Mouse (Mus musculus): Measurements from ENCODE around the gene St5. TPM values are rescaled to one million over a fixed set of nuclear protein-coding genes. Genes with fewer than 3 reads are reported as not detected.

The St5 gene
- 1.0 TPM for polyA plus RNA-seq (2017; shearing (Covaris generic))

DNA sequence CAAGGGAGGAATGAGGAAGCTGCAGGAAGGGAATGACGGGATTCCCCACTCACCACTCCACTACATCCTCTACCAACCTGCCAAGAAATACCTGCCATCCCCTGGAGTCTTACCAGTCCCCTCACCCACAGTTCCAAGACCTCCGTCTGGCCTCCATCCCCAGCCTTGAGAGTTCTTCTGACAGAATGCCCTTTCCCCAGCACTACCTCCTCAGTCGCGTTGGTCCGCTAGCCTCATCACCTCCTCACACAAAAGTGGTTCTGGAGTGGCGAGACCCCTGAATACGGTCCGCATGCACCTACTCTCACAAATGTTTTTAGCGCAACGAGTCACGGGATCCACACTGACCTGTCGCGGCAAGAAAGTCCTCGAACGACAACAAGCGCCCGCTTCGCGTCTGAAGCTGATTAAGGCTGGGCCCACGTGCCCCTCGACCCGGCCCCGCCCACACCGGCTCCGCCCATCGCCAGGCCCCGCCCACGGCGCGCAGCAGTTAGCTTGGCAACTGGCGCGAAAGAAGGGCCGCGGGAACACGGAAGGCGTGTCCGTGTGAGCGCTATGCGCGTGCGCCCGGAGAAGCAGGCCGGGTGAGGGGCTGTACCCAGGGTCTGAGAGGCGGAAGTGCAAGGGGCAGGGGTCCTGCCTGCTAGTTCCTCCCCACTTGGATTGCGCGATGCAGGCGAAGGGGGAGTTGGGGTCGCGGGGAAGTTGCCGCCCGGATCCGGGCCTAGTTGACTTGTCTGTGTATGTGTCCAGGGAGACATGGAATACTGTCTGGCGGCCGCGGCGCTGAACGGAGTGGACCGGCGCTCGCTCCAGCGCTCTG lies at the start of gene St5, which contains the start of gene Akip1:
Gene St5, minus strand, starts transcription at position 416 of the 826 bp plus-strand sequence.
Gene Akip1, plus strand, starts transcription at position 501 of the 826 bp plus-strand sequence.

DNA sequence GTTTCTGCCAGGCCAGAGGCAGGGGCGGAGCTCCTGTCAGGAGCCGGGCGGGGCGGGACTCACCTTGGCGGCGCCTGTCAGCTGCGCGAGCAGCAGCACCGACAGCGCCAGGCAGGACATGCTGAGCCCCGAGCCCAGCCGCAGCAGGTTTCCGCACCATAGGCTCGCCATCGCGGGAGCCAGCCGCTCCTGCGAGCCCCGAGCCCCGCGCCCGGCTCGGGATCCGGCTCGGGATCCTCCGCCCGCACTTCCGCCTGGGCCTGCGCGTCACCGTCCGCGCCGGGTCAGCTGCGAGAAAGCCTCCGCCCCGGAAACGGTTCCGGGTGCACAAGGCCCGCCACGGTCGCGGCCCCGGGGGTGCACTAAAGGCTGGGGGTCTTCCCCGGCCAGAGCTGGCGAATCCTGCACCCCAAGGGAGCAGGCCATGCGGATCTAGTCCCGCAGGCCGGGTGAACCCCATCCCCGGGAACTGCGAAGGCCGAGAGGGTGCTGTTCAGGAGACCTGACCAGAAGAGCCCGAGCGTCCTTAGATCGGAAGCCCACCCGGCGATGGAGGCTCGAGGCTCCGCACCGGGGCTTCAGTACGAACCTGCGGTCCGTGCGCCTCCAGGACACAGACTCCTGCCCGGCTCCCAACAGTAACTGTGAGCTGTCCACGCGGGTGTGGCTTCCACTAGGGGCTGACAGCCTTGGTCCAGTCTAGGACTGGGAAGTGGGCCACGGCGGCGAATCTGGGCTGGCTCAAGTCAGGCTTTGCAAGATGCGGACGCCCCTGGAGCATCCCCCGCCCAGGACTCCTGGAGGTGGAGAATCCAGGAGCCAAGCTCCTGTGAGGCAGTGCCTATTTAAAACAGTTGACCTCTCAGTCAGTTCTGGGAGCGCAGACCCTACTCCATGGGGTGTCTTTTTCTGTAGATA lies 48.9 kb upstream of the St5 start, which contains the start of gene Tmem9b:
Gene Tmem9b, minus strand, starts transcription at position 868 of the 918 bp plus-strand sequence.

DNA sequence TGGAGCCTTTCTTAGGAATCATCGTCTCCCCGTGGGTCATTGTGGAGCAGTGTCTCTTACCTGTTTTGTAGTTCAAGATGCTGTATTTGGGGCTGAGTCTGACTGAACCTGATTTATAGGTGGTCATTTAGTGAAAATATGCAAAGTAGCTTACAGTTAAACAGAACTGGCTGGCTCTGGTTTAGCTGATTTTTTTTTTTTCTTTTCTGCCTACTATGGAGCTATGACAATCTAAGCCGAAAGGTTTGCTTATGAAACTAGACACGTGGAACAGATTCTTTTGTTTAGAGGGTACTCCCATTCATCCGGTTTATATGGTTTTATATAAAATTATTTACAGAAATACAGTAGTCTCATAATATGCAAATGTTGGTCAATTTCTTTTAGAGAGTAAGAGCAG lies 28.2 kb upstream of the St5 start, which contains the start of gene Ascl3:
Gene Ascl3, minus strand, starts transcription at position 101 of the 400 bp plus-strand sequence.

DNA sequence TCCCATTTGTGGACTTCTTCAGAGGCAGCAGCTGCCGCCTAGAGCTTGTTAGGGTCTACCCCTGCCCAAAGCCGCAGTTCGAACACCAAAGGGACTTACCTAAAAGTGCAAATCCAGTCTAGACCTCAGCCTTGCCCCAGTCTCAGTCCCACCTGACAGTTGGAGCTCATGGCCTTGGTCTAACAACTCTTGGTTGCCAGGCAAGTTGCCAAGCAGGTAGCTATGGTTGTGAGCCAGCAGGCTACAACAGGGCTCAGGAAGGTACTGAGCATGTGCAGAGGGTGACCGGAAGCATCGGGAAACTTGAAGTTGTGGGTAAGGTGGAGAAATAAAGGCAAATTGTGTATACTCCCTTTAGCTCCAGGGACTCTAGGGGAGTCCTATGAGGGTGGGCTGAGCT lies 20.3 kb upstream of the St5 start, which contains the start of gene BC051019:
Gene BC051019, minus strand, starts transcription at position 154 of the 400 bp plus-strand sequence.

DNA sequence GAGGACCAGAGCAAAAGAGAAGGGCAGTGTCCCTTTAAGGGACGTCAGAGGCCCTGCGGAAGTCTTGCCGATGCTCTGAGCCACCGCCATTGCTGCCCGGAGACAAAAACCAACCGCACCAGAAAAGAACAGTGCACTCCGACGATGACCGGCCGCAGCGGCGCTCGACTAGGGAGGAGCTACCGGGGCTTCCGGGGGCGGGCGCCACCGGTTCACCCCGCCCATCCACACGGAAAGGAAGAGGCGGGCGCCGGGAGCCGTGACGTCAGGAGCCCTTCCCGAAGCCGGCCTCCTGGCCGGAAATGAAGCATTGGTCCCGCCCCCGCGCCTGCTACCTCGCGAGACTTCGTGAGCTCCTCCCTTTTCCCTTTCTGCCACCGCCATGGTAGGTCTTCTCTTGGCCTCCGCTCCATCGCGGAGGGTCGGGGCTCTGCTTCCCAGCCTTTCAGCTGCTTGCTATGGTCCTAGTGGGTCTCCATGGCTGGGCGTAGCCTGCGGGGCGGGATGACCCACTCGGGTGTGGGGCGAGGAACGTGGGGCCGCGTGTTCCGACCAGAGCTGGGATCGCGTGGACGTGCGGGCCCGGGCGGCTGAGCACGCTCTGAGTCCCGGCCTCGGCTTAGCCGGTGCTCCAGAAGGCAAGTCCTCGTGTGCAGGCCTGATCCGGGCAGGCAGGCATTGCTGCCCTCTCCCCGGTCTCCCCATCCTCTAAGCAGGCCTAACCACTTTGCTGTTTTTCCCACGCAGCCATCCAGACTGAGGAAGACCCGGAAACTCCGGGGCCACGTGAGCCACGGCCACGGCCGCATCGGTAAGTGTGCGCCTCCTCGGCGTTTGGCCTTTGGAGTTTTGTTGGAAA lies 184.3 kb downstream of the St5 start, which contains the start of gene Rpl27a:
Gene Rpl27a, plus strand, starts transcription at position 310 of the 859 bp plus-strand sequence.

DNA sequence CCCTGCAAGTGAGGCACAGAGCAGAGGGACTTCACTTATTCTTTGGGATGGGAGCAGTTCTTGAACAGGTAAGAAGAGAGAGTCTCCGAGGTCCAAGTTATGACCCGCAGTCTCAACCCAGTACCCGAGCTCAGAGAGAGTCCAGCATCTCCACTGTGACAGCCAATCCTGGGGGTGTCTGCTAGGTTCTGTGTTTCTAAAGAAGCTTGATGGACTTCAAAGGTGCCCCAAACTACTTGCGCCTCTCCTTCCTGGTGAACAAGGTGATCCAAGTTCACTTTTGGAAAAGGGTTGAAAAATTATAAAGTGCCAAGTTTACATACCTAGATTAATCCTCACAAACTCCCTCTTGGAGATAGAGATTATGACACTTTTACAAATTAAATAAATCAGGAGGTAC lies 195.4 kb downstream of the St5 start, which contains the start of gene Trim66:
Gene Trim66, minus strand, starts transcription at position 101 of the 400 bp plus-strand sequence.

Other genes with a start within 250 kb of the St5 start
- gene Trim66, start 195.5 kb downstream of the St5 start, polyA plus RNA-seq (2017; shearing (Covaris generic)) = not detected
- 152 TPM for gene Rpl27a, start 184.5 kb downstream of the St5 start, polyA plus RNA-seq (2017; shearing (Covaris generic))
- gene Akip1, start 85 bp upstream of the St5 start, polyA plus RNA-seq (2017; shearing (Covaris generic)) = 38.9 TPM
- gene BC051019, start 20.2 kb upstream of the St5 start, polyA plus RNA-seq (2017; shearing (Covaris generic)) = not detected
- not detected for gene Ascl3, start 28.1 kb upstream of the St5 start, polyA plus RNA-seq (2017; shearing (Covaris generic))
- gene Tmem9b, start 49.3 kb upstream of the St5 start, polyA plus RNA-seq (2017; shearing (Covaris generic)) = 76.5 TPM
- 0.16 TPM for gene Nrip3, start 78.4 kb upstream of the St5 start, polyA plus RNA-seq (2017; shearing (Covaris generic))
- not detected for gene Scube2, start 162.1 kb upstream of the St5 start, polyA plus RNA-seq (2017; shearing (Covaris generic))